Mouse (Mus musculus): Measurements from ENCODE around the gene Eif4ebp2.
"Not testable (repeated sequence)": the region's sequence is repeated elsewhere in the genome, so short reads cannot be mapped to it uniquely, and the experiment has no call there.

Gene Eif4ebp2

DNA sequence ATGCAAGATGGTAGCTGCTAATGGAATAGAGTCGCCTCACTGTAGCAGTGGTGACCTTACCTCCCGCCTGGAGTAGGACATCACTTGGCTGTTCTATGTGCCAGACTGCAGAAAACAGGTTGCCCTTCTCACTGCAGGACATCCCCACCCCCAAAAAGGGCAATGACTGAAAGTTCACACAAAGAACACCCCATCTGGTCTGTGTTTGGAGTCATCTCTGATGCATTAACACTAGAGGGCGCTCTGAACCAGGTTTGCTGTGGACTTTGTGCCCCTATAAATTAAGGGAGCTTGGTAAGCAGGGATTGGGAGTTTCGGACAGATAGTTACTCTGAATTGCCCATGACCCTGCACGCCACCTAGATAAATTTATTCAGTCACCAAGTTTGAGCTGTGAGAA lies 14.4 kb upstream of the Eif4ebp2 start:
- intact Hi-C loops (cut with DNase I): no loop called here

DNA sequence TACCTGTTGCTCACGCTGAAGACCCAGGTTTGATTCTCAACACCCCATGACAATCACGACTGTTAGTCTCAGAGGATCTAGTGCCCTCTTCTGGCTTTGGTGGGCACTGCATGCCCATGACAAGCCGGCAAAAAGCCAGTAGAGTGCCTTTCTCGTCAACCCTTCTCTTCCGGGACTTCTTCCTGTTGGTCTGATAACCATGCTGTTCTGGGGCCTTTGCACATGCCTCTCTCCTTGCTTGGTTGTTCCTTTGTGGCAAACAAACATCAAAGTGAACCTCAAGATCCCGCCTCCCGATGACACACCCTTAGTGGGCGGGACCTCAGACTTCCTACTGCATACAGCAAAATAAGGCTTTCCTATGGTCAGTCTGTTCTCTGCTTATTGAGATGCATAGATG lies 13.8 kb upstream of the Eif4ebp2 start:
- intact Hi-C loops (cut with DNase I): no loop called here

DNA sequence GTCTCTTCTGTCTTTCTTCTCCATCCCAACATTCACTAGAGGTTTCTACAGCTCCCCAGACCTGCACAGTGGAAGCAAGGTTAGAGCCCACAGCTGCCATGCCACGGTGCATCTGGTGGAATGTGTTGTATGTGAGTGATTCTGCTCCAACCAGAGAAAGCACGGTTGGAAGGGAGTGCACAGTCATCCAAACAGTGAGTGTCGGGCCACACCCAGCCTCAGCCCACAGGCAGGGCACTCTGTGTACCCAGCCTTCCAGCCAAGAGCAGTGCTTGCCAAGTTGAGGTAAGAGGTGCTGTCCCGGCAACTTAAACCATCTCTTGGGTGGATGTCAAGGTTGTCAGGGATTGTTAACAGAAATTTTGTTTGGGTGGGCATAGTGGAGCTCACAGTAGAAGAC lies 12.5 kb upstream of the Eif4ebp2 start:
- intact Hi-C loops (cut with DNase I): no loop called here

DNA sequence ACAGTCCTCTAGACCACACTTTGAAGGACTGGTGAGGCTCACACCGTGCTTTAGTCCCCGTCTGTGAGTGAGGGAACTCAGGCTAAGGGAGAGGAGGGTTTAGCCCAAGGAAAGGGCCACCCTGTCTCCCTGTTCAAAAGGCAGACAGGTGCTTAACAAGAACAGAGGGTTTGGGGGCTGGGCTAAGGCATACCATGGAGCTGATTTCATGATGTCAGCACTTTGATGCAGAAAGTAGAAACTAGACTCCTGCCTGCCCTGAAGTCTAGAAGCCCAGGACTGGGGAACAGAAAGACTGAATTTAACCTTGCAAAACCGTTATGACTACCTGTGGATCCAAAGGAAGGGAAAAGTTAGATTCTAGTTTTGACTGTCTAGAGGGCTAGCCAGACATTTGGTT lies 4.7 kb upstream of the Eif4ebp2 start:
- intact Hi-C loops (cut with DNase I): no loop called here

DNA sequence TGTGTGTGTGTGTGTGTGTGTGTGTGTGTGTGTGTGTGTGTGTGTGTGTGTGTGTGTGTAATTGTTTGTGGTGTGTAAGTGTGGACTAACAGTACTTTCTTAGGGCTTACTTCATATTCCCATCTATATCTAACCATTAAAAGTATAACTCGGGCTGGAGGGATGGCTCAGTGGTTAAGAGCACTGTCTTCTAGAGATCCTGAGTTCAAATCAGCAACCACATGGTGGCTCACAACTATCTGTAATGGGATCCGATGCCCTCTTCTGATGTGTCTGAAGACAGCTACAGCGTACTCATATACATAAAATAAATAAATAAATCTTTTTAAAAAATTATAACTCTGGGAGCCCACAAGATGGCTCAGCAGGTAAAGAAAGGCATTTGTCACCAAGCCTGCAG lies 710 bp upstream of the Eif4ebp2 start:
- intact Hi-C loops (cut with DNase I): not testable (repeated sequence)

DNA sequence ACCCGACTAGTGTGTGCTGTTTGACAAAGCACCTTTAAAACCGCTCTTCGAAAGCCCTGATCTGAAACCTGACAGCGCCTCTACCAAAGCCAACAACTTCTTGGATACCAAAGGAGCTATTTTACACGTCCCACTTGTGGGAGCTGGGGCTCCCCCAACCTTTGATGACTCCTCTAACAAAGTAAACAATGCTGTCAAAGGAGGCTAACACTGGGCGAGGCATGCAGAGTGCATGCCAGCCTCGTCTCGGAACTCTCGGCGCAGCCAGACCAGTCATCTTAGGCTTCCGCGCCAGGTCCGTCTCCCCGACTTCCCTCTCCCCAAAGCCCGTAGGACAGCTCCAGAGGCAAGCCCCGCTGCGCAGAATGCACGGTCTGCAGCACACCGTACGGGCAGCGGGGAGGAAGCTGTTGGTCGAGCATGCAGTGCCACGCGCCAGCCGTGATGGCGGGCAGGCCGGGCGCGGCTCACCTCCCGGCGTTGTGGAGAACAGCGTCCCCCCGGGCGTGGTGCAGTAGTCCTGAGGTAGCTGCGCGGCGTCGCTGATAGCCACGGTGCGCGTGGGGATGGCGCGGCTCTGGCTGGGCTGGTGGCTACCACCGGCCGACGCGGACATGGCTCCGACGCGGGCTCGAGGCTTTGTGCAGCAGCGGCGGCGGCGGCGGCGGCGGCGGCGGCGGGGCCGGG lies 387 bp downstream of the Eif4ebp2 start:
- intact Hi-C loops (cut with DNase I): no loop called here

DNA sequence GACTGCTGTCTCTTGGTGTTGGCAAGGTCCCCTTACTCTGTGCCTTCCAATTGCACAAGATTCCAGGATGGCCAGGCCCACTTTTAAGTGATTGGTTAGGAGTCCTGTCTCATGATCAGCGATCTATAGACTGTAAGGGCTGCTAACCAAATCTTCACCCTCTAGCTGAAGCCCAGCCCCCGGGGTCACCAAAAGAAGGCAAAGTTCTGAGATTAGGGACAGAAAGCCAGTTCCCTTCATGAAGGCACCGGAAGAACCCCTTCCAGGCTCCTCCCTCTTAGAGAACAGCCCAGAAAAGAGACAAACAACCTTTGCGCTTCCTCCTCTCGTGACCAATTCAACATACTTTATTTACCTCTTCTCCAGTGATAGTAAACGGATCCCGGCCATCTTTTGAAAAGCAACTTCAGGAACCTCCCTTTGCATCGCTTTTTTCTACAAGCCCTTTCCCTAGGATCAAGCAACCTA lies 964 bp downstream of the Eif4ebp2 start:
- intact Hi-C loops (cut with DNase I): no loop called here

DNA sequence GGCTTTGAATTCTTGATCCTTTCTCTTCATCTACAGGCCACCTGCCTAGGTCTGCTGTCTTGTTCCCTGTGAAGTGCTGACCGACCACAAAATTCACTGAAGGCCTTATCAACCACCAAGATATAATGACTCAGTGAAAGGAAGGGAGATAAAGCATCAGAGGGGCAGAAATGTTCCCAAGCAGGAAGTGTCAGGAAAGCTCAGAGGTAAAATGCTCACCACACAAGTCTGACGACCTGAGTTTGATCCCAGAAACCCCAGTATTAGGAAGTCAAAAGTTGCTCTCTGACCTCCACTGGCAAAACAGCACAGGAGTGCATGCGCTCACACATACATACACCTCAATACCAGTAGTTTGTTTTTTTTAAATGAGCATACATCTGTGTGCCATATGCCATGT lies 3.6 kb downstream of the Eif4ebp2 start:
- intact Hi-C loops (cut with DNase I): no loop called here

DNA sequence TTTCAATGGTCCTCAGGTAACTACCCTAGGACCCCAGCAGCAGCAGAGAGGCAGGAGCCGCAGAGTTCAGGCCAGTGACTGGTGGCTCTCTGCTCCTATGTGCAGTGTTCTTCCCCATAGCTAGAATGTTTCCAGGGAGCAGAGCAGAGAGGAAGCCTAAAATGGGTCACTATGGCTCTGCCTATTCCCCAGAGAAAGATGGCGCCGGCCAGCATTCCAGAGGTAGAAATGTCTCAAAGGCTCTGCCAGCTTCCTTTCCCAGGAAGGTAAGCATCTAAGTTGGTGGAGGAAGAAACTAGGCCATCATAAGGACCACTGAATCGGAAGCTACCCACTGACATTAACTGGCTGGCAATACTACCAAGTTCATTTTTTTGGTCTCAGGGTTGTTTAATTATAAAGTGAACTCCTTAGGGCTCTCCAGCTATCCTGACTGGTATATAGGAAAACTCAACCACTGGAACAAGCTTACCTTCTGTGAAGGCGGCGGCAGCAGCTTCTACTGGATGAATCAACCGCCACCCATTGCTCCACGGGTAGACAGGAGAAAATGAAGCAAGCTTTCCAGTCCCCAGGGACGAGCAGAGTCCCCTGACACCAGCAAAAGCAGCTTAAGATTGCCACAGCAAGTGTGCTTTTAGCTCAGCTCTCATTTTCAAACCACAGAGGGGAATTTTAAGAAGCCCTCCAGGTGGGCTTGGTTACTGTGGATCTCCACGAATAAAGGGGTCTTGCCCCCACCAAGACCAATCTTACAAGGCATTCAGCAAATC lies 4.7 kb downstream of the Eif4ebp2 start:
- intact Hi-C loops (cut with DNase I): no loop called here

DNA sequence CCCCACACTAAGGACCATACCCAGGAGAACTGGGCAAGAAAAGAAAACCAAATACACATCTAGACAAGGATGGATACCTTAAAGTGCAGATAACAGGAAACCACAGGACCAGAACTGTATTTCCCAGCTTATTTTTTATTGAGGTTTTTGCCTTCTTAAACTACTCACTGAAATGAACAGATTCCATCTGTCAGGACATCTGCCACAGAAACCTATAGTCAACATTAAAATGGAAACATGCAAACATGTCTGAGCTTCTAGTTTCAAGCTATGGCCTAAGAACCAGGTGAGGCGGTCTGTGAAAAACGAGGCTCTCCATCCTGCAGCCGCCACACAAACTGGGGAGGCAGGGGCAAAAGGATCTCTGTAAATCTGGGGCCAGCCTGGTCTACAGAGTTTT lies 7.4 kb downstream of the Eif4ebp2 start:
- intact Hi-C loops (cut with DNase I): no loop called here

DNA sequence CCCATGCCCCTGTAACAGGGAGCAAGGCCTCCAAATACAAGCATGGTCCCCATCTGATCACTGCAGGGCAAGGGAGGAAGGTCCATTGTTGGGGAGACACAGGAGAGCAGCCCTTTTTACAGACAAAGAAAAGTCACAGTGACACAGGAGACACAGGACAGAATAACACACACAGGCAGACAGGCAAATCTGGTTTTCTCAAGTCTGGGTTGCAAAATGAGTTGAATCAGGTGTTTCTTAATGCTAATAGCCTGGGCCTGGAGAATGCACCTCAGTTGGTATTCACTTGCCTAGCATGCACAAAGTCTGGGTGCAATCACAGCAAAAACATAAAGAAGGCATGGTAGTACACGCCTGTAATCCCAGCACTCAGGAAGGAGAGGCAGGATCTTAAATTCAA lies 8.6 kb downstream of the Eif4ebp2 start:
- intact Hi-C loops (cut with DNase I): no loop called here

DNA sequence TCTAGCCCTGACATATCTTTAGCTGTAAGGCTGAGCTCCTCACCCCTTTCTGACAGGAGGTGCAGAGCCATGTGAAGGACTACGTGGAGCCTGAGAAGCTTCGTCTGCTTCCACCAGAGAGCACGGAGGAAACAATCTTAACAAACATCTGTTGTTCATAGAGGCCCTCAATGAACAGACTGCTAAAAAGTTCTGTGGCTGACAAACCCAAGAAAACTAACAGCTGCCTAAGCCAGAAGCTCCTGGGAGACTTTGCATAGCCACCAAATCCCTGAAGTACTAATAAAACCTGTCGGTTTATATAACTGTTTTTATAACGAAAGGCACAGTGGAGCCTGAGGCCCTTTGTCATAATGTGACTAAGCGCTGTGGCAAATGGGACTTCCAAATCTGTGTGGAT lies 9.0 kb downstream of the Eif4ebp2 start:
- intact Hi-C loops (cut with DNase I): no loop called here

DNA sequence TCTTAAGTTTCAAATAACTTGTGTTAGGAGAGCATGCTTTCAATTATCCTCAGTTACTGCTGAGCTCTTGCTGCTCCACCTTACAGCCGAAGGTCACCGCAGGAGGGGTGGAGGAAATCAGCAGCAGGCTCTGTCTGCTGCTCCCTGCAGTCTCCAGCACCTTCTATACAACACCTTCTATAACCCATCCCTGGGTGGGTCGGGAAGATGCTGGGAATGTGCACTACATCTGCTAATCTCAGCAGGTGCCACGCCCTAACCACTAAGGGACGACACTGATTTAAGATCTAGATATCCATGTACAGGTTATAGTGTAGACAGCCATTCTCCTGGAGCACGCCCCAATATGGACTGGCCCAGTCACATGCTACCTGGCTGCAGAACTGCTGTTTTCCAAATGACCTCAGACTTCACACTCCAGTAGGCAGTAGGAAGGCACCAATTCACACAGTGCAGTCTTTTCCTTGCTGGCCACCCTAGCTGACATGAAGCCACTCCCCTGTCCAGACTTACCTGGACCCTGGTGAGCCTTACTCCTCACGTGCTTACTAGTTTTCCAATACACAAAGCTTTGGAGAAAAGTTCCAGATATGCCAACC lies 12.2 kb downstream of the Eif4ebp2 start:
- intact Hi-C loops (cut with DNase I): no loop called here

DNA sequence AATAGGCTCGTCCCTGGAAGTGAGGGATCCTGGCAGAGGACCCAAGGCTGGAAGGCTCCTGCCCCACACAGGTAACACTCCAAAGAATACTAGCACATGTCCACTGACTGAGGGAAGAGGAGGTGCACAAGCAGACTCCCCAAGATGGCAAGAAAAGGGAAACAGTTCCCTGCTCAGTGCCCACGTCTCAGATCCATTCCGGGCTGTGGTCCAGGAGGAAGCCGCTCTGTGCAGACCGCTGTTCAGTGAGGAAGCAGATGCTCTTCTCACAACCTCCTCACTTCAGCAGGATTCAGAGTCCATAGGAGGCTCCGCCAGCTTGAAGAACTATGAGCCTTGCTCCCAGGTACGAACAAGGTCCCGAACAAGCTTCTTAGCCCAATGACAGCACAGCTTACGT lies 21.1 kb downstream of the Eif4ebp2 start:
- intact Hi-C loops (cut with DNase I): no loop called here

DNA sequence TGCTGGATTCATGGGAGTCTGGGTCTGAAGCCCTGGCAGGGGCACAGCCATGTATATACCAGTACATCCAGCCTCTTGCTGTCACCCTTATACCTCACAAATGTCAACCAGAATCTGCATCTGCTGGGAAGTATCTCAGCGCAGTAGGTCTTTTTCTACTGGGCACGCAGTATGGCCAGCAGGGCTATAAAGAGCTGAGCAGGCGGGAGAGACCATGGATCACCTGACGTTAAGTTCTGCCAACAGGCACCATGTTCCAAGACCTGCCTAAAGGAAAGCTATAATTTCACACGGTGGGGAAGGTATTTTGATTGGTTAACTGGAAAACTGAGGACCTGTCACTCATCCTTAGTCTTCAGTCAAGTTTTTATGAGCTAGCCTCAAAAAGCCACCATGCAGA lies 23.4 kb downstream of the Eif4ebp2 start:
- intact Hi-C loops (cut with DNase I): no loop called here

DNA sequence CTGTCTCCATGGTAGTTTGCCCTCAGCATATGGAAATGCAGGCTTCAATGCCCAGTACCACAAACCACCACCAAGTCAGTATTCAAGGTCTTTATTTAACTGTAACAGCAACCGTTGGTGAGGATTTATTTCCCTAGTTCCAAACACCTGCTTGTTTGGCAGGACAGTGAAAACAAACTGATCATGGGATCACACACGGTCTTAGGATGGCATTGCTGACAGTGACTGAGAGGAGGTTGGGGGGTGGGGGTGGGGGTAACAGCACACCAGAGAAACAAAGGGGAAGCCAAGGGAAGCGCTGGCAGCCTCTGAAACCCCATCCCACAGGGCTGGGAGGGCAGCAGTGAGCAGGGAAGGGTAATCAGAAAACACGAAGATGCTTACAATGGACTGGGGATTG lies 24.0 kb downstream of the Eif4ebp2 start:
- intact Hi-C loops (cut with DNase I): no loop called here

DNA sequence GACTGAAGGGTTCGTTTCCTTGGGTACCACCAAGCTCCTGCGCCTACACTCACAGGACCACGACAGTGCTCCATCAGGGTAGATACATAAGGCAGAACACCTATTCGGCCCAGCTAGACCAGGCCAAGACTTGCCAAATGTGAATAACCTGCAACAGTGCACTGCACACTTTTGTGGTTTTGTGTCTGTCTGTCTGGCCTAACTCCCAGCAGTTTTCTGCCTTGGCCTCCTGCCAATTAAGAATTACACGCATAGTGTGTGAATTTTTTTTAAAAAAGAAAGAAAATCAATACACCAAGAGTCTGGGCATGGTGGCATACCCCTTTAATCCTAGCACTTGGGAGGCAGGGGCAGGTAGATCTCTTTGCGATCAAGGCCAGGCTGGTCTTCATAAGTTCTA lies 24.5 kb downstream of the Eif4ebp2 start:
- intact Hi-C loops (cut with DNase I): no loop called here

DNA sequence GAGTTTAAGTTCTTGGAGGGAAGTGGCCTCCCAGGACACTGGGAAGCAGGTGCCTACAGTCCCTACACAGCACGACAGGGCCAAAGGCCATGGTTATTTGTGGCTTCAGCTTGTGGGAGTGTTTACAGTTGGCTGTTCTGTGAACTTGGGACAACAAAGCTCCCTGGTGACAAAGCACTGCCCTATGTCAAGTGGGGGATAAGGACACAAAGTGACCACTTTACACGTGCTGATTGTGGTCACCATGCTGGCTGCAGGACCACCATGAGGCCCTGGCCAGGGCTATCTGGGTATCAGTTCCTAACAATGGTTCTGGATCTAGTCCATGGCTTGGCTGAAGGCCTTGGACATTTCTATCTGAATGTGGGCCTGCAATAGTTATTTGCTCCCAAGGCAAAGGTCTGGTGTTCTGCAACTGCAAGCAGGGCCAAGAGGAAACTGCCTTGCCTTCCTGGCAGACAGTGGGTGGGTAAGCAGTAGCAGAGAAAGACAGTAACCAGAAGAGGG lies 26.2 kb downstream of the Eif4ebp2 start:
- intact Hi-C loops (cut with DNase I): no loop called here

DNA sequence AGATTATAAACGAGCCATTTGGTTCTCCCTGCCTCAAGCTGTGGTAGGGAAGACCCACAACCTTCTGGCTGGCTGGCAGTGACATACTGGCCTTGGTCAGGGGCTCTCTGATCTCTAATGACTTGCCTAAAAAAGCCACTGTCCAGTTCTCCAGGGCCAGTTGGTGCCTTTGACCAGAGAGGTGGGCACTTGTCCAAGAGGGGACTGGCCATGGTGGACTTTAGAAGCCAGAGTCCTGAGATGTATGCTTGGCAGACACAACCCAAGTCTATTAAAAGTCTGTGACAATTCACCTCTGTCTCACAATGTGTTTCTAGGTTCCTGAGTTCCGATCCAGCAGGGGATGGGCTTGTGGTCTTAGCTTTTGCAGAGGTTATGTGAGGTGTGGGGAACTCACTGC lies 27.4 kb downstream of the Eif4ebp2 start:
- intact Hi-C loops (cut with DNase I): no loop called here

DNA sequence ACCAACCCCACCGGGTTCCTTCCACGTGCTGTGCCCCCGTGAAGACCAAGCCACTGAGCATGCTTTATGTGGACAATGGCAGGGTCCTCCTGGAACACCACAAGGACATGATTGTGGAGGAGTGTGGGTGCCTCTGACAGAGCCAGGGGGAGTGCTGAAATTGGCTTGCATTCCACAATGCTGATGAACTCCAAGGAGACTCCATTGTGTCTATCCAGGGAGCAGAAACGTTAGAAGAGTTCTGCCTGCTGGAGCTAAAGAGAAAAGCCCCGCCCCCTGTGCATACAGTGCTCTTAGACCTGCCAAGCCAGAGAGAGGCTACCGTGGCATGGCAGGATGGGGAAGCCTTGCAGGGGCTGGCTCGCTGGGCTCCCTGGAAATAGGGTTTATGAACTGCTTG lies 28.0 kb downstream of the Eif4ebp2 start:
- intact Hi-C loops (cut with DNase I): no loop called here

DNA sequence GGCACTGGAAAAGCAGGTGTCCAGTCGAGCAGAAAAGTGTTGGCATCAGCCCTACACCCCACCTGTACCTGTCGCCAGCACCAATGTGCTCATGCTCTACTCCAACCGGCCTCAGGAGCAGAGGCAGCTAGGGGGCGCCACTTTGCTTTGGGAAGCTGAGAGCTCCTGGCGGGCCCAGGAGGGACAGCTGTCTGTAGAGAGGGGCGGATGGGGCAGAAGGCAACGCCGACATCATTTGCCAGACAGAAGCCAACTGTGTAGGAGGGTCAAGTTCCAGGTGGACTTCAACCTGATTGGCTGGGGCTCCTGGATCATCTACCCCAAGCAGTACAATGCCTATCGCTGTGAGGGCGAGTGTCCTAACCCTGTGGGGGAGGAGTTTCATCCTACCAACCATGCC lies 29.2 kb downstream of the Eif4ebp2 start:
- intact Hi-C loops (cut with DNase I): no loop called here

DNA sequence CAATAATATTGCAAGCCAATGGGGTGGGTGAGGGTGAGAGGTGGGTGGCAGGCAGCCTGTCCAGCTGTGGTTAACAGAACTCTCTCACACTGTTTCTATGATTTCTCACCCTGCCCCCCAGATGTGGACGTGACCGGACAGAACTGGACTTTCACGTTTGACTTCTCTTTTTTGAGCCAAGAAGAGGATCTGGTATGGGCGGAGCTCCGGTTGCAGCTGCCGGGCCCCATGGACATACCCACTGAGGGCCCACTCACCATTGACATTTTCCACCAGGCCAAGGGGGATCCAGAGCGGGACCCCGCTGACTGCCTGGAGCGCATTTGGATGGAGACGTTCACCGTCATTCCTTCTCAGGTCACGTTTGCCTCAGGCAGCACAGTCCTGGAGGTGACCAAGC lies 29.6 kb downstream of the Eif4ebp2 start:
- intact Hi-C loops (cut with DNase I): no loop called here

DNA sequence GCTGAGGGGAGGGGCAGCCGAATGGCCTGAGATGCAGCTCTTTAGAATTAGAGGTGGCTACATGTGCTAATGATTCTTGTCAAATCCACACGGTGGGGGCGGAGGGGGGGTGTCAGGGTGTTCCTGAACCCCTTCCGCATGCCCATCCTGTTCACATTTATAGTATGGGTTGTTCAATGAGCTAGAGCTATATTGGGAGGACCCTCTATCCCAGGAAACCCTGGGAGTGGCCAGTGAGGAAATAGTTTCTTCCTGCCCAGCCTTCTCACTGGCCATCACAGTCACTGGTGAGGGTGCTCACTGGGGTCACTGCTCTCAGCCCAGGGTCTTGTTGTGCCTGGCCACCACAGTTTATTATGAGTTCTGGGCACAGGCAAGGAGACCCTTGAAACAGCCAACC lies 32.5 kb downstream of the Eif4ebp2 start:
- intact Hi-C loops (cut with DNase I): no loop called here

Measured in adrenal gland (tissue).